Mouse (Mus musculus): ENCODE results near the gene Pomc. TPM values are rescaled to one million over a fixed set of nuclear protein-coding genes. Genes with fewer than 3 reads are reported as not detected.

Gene Pomc
- polyA plus RNA-seq, 1 experiment from 2014 or later: 9.3 TPM

- H3K36me3 ChIP-seq: 0 out of 2 replicates have a peak, but pooled peaks cover 4% of the 10 kb centered on the region
- H3K27me3 ChIP-seq: no peaks in the 10 kb centered on the region
- no peak overlapping the region for H3K4me3 ChIP-seq (replicated peaks)
- no peak overlapping the region for H3K4me2 ChIP-seq (replicated peaks)
- H3K9ac ChIP-seq (replicated peaks): no peak overlapping the region
- peaks cover 39% of the 10 kb centered on the region for H3K4me1 ChIP-seq (replicated peaks)
- H3K9me3 ChIP-seq: no peaks in the 10 kb centered on the region
- 65% methylated on average over 4 of the region's 4 CpGs for WGBS
- no peak for ATAC-seq
- H3K27ac ChIP-seq: peak overlapping the region; percentile 30; the same call in 1 of the 2 replicates
Observed at GRCm38 (mm10) chr12:4007766-4008165, 53.0 kb downstream of the Pomc start.

- 0 out of 2 replicates have a peak, but pooled peaks cover 4% of the 10 kb centered on the region for H3K36me3 ChIP-seq
- H3K27me3 ChIP-seq: no peaks in the 10 kb centered on the region
- ATAC-seq: 0 out of 2 replicates have a peak, but pooled peaks have one; percentile 44
- H3K4me1 ChIP-seq (replicated peaks): peaks cover 39% of the 10 kb centered on the region
- H3K4me2 ChIP-seq (replicated peaks): 0 out of 2 replicates have a peak overlapping the region, but pooled peaks have one; percentile 5
- no peak overlapping the region for H3K9ac ChIP-seq (replicated peaks)
- peak overlapping the region; percentile 62 for H3K27ac ChIP-seq
- H3K4me3 ChIP-seq (replicated peaks): no peak overlapping the region
- no peaks in the 10 kb centered on the region for H3K9me3 ChIP-seq
- 44% methylated on average over 12 of the region's 12 CpGs for WGBS
Observed at GRCm38 (mm10) chr12:4008731-4009130, 54.0 kb downstream of the Pomc start.

Other genes starting within 250 kb of the Pomc start
- gene Dnmt3a, start 148.9 kb upstream of the Pomc start, polyA plus RNA-seq (2015; fragmentation: Nextera tagmentation; extraction: Ambion mirVana): 111 and 124 TPM in 2 replicates
- gene Efr3b, start 84.0 kb downstream of the Pomc start, polyA plus RNA-seq (2015; fragmentation: Nextera tagmentation; extraction: Ambion mirVana): 37.9 and 41.5 TPM in 2 replicates
- 15.0 and 15.4 TPM in 2 replicates for gene Dnajc27, start 127.6 kb downstream of the Pomc start, polyA plus RNA-seq (2015; fragmentation: Nextera tagmentation; extraction: Ambion mirVana)
- gene Adcy3, start 178.2 kb downstream of the Pomc start, polyA plus RNA-seq (2015; fragmentation: Nextera tagmentation; extraction: Ambion mirVana): 4.8 and 5.8 TPM in 2 replicates